Mouse (Mus musculus): ENCODE results near the gene Chd4.

The Chd4 gene

GRCm38 (mm10) chr6:125090341-125091085 lies 5.3 kb upstream of the Chd4 start:
- no peak for DNase-seq (ENCODE audit: low spot score)

- DNase-seq (ENCODE audit: low spot score) = no peak
Observed at GRCm38 (mm10) chr6:125092372-125092771, 3.4 kb upstream of the Chd4 start.

- no peak for DNase-seq (ENCODE audit: low spot score)
Observed at GRCm38 (mm10) chr6:125094843-125095242, 938 bp upstream of the Chd4 start.

GRCm38 (mm10) chr6:125096279-125096596 lies 457 bp downstream of the Chd4 start:
- no peak for DNase-seq (ENCODE audit: low spot score)

- no peak for DNase-seq (ENCODE audit: low spot score)
Observed at GRCm38 (mm10) chr6:125096597-125097345, 990 bp downstream of the Chd4 start.

GRCm38 (mm10) chr6:125097346-125097689 lies 1.5 kb downstream of the Chd4 start:
- no peak for DNase-seq (ENCODE audit: low spot score)

- DNase-seq (ENCODE audit: low spot score) = no peak
Observed at GRCm38 (mm10) chr6:125097951-125098350, 2.2 kb downstream of the Chd4 start.

GRCm38 (mm10) chr6:125098513-125098912 lies 2.7 kb downstream of the Chd4 start:
- DNase-seq (ENCODE audit: low spot score) = no peak

GRCm38 (mm10) chr6:125099421-125099971 lies 3.7 kb downstream of the Chd4 start:
- DNase-seq (ENCODE audit: low spot score) = no peak

GRCm38 (mm10) chr6:125101444-125101843 lies 5.7 kb downstream of the Chd4 start:
- DNase-seq (ENCODE audit: low spot score) = no peak

GRCm38 (mm10) chr6:125104223-125104622 lies 8.4 kb downstream of the Chd4 start:
- DNase-seq (ENCODE audit: low spot score) = no peak

GRCm38 (mm10) chr6:125107705-125108104 lies 11.9 kb downstream of the Chd4 start:
- DNase-seq (ENCODE audit: low spot score) = no peak

GRCm38 (mm10) chr6:125109371-125109770 lies 13.6 kb downstream of the Chd4 start:
- DNase-seq (ENCODE audit: low spot score) = no peak

- DNase-seq (ENCODE audit: low spot score) = no peak
Observed at GRCm38 (mm10) chr6:125110927-125111326, 15.1 kb downstream of the Chd4 start.

GRCm38 (mm10) chr6:125112553-125112952 lies 16.8 kb downstream of the Chd4 start:
- DNase-seq (ENCODE audit: low spot score) = no peak

- no peak for DNase-seq (ENCODE audit: low spot score)
Observed at GRCm38 (mm10) chr6:125119387-125119786, 23.6 kb downstream of the Chd4 start.

GRCm38 (mm10) chr6:125128724-125129123 lies 32.9 kb downstream of the Chd4 start:
- no peak for DNase-seq (ENCODE audit: low spot score)

- DNase-seq (ENCODE audit: low spot score) = no peak
Observed at GRCm38 (mm10) chr6:125129710-125130402, 34.1 kb downstream of the Chd4 start.

- DNase-seq (ENCODE audit: low spot score) = peak; percentile 54
Observed at GRCm38 (mm10) chr6:125131302-125132156, 35.7 kb downstream of the Chd4 start, which contains the start of gene Nop2. Gene Nop2 (plus strand): TSS chr6:125131909.

GRCm38 (mm10) chr6:125132470-125132869 lies 36.7 kb downstream of the Chd4 start:
- no peak for DNase-seq (ENCODE audit: low spot score)

GRCm38 (mm10) chr6:125137002-125137671 lies 41.4 kb downstream of the Chd4 start:
- no peak for DNase-seq (ENCODE audit: low spot score)
